Mouse (Mus musculus): ENCODE data around the gene Dnaja3.

GRCm38 (mm10) chr16:4624074-4624473 lies 15.7 kb upstream of the Dnaja3 start:
- TF ChIP-seq CTCF (IDR thresholded peaks at IDR 0.05; ENCODE audit: low read depth), result no peak
- no peak for TF ChIP-seq EP300 (IDR thresholded peaks at IDR 0.05; ENCODE audit: low read depth)
